Mouse (Mus musculus) kidney, embryonic 14.5 days (tissue): ENCODE measurements around the gene Hcn3. TPM values are rescaled to one million over a fixed set of nuclear protein-coding genes. Genes with fewer than 3 reads are reported as not detected.

Experiments
- ATAC-seq: fragments of 200-750 bp; cut with Nextera tagmentation; 2 replicates; pipeline ENCODE4 v1.8.0; 2017; ENCODE audit warnings: moderate number of reproducible peaks, mild to moderate bottlenecking, moderate TSS enrichment, moderate library complexity; ENCODE audit not compliant: low FRiP score, low TSS enrichment
- H3K27ac ChIP-seq: fragments of 300-500 bp; sonication (generic); 2 replicates; pipeline ENCODE4 v1.5.1; 2014; ENCODE audit warnings: low read depth, mild to moderate bottlenecking, low read length, moderate library complexity, mixed read lengths
- H3K27me3 ChIP-seq: fragments of 300-500 bp; sonication (generic); 2 replicates; pipeline ENCODE4 v1.6.1; 2014; ENCODE audit warnings: mild to moderate bottlenecking, low read length; ENCODE audit not compliant: control insufficient read depth, insufficient read depth
- H3K36me3 ChIP-seq: fragments of 300-500 bp; sonication (generic); 2 replicates; pipeline ENCODE4 v1.6.1; 2014; ENCODE audit warnings: low read length, mixed read lengths; ENCODE audit not compliant: control insufficient read depth, insufficient read depth
- H3K4me1 ChIP-seq: fragments of 300-500 bp; sonication (generic); 2 replicates; pipeline ENCODE4 v1.6.1; 2014; ENCODE audit warnings: low read length, mixed read lengths; ENCODE audit not compliant: control insufficient read depth, insufficient read depth
- H3K4me2 ChIP-seq: fragments of 300-500 bp; sonication (generic); replicated peaks from 2 replicates; pipeline ENCODE4 v1.6.1; 2014; ENCODE audit warnings: low read depth, mild to moderate bottlenecking, low read length
- H3K4me3 ChIP-seq: fragments of 300-500 bp; sonication (generic); 2 replicates; pipeline ENCODE4 v1.5.1; 2014; ENCODE audit warnings: mild to moderate bottlenecking, low read length
- H3K9ac ChIP-seq: fragments of 300-500 bp; sonication (generic); 2 replicates; pipeline ENCODE4 v1.6.1; 2014; ENCODE audit warnings: low read depth, mild to moderate bottlenecking, low read length, moderate library complexity
- H3K9me3 ChIP-seq: fragments of 300-500 bp; sonication (generic); 2 replicates; pipeline ENCODE4 v1.6.1; 2016; ENCODE audit warnings: low read length; ENCODE audit not compliant: control insufficient read depth
- WGBS: fragments of 180-500 bp; shearing (Covaris S2); extraction: QIAGEN DNeasy Blood & Tissue Kit; methylation state at CpG from one replicate; pipeline ENCODE4 v1.1.7; 2014; 5-methylcytosine and 5-hydroxymethylcytosine counted together
- polyA plus RNA-seq: library from polyadenylated mRNA; unstranded; fragments of >200 nt; fragmentation: Nextera tagmentation; extraction: Ambion mirVana; gene quantifications from 2 replicates; pipeline ENCODE4 v1.2.1, GENCODE M21; 2014

The Hcn3 gene
- polyA plus RNA-seq, 1 experiment from 2014 or later: 0.49 TPM

DNA sequence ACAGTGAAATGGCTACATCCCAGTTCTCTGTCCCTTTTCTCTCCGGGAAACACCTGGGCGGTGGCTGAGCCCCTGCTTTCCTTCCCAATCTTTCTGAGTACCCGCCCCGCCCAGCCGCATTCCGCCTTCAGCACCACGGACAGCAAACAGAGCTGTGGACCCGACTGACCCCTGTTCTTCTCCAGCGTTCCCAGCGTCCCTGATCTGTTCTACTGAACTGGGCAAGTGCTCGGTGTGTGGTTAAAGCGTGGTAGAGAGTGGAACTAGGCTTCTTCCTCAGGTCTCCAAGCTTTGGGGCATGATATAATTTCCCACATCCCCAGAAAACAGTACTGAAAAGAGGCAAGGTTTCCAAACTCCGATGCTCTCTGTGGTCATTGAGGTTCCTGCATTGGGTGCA, 785 bp downstream of the Hcn3 start:
- 0 out of 2 replicates have a peak, but pooled peaks have one; percentile 24 for ATAC-seq
- Histone ChIP-seq H3K9ac (no peak overlapping the region), H3K9me3 (no peaks in the 10 kb centered on the region), H3K27ac (no peak overlapping the region), H3K27me3 (peaks cover 7% of the 10 kb centered on the region; the same call in 1 of the 2 replicates), H3K4me3 (peak overlapping the region; percentile 56), H3K4me1 (peaks cover 12% of the 10 kb centered on the region; the same call in 1 of the 2 replicates), H3K36me3 (no peaks in the 10 kb centered on the region), H3K4me2 (peak overlapping the region; percentile 98)
- under 1% methylated on average over 13 of the region's 13 CpGs for WGBS

DNA sequence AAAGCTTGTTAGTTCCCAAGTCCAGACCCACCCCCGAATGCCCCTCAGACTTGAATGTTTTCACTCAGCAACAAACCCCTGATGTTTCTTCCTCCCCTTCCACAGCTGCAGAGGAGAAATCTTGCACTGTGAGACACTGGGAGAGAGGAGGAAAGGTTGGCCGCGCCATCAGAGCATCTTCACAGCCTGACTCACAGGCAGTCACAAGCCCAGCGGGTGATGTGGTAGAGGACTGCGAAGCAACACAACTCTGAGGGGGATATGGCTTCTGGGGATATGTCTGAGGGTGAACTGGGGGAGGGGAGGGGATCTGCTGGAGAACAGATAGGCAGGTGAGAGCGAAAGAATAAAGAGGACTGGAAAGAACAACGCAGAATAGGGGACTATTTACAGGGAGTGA, 1.3 kb downstream of the Hcn3 start:
- no peak overlapping the region for H3K9ac ChIP-seq
- H3K4me2 ChIP-seq: no peak overlapping the region
- H3K27ac ChIP-seq: no peak overlapping the region
- 16% methylated on average over 7 of the region's 7 CpGs for WGBS
- no peaks in the 10 kb centered on the region for H3K36me3 ChIP-seq
- H3K4me1 ChIP-seq: peaks cover 9% of the 10 kb centered on the region; the same call in 1 of the 2 replicates
- no peak for ATAC-seq
- no peak overlapping the region for H3K4me3 ChIP-seq
- peaks cover 7% of the 10 kb centered on the region; the same call in 1 of the 2 replicates for H3K27me3 ChIP-seq
- H3K9me3 ChIP-seq: no peaks in the 10 kb centered on the region

- no peak overlapping the region for H3K27ac ChIP-seq
- 89% methylated on average over 8 of the region's 8 CpGs for WGBS
- H3K4me1 ChIP-seq: peaks cover 9% of the 10 kb centered on the region; the same call in 1 of the 2 replicates
- ATAC-seq: no peak
- H3K4me3 ChIP-seq: no peak overlapping the region
- peaks cover 7% of the 10 kb centered on the region; the same call in 1 of the 2 replicates for H3K27me3 ChIP-seq
- H3K9me3 ChIP-seq: no peaks in the 10 kb centered on the region
- H3K4me2 ChIP-seq: no peak overlapping the region
- H3K9ac ChIP-seq: no peak overlapping the region
- H3K36me3 ChIP-seq: no peaks in the 10 kb centered on the region
Measured at GRCm38 (mm10) chr3:89156951-89157350, 3.0 kb downstream of the Hcn3 start.

- peaks cover 27% of the 10 kb centered on the region; the same call in 1 of the 2 replicates for H3K27me3 ChIP-seq
- no peak overlapping the region for H3K9ac ChIP-seq
- no peaks in the 10 kb centered on the region for H3K4me1 ChIP-seq
- H3K4me3 ChIP-seq: no peak overlapping the region
- 48% methylated on average over 17 of the region's 17 CpGs for WGBS
- H3K9me3 ChIP-seq: no peaks in the 10 kb centered on the region
- H3K4me2 ChIP-seq: no peak overlapping the region
- H3K36me3 ChIP-seq: no peaks in the 10 kb centered on the region
- no peak overlapping the region for H3K27ac ChIP-seq
- no peak for ATAC-seq
Measured at GRCm38 (mm10) chr3:89152084-89152835, 7.7 kb downstream of the Hcn3 start.

- H3K4me3 ChIP-seq: no peak overlapping the region
Measured at GRCm38 (mm10) chr3:89148567-89148966, 11.4 kb downstream of the Hcn3 start.

DNA sequence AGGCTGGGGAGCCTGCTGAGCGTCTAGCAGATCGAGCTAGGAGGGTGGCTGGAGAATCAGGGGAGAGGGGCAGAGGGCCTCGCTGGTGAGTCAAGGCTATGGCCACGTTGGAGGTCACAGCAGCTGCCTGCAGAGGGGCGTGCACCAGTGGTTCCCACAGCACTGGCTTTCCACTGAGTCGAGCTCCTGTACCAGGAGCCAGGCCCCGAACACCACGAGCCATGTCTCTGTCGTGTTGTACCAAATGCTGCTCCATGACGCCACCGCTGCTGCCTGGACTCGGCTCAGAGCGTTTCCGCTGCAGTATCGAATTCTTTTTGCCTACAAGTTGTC, 12.1 kb downstream of the Hcn3 start:
- Histone ChIP-seq H3K4me3 (peak overlapping the region; percentile 25), H3K9ac (peak overlapping the region; percentile 35; the same call in 1 of the 2 replicates), H3K27me3 (peaks cover 32% of the 10 kb centered on the region), H3K27ac (no peak overlapping the region), H3K9me3 (no peaks in the 10 kb centered on the region), H3K4me1 (no peaks in the 10 kb centered on the region), H3K4me2 (peak overlapping the region; percentile 46), H3K36me3 (no peaks in the 10 kb centered on the region)
- peak; percentile 10; the same call in 1 of the 2 replicates for ATAC-seq
- WGBS: 5% methylated on average over 15 of the region's 15 CpGs

More at GRCm38 (mm10) chr3:89148567-89148966, 11.4 kb downstream of the Hcn3 start:
- H3K27ac ChIP-seq: no peak overlapping the region
- H3K36me3 ChIP-seq: no peaks in the 10 kb centered on the region
- H3K4me2 ChIP-seq: no peak overlapping the region
- no peaks in the 10 kb centered on the region for H3K4me1 ChIP-seq
- H3K27me3 ChIP-seq: peaks cover 32% of the 10 kb centered on the region
- no peaks in the 10 kb centered on the region for H3K9me3 ChIP-seq
- no peak overlapping the region for H3K9ac ChIP-seq
- no peak for ATAC-seq
- whole genome bisulfite sequencing: 68% methylated on average over 14 of the region's 14 CpGs

DNA sequence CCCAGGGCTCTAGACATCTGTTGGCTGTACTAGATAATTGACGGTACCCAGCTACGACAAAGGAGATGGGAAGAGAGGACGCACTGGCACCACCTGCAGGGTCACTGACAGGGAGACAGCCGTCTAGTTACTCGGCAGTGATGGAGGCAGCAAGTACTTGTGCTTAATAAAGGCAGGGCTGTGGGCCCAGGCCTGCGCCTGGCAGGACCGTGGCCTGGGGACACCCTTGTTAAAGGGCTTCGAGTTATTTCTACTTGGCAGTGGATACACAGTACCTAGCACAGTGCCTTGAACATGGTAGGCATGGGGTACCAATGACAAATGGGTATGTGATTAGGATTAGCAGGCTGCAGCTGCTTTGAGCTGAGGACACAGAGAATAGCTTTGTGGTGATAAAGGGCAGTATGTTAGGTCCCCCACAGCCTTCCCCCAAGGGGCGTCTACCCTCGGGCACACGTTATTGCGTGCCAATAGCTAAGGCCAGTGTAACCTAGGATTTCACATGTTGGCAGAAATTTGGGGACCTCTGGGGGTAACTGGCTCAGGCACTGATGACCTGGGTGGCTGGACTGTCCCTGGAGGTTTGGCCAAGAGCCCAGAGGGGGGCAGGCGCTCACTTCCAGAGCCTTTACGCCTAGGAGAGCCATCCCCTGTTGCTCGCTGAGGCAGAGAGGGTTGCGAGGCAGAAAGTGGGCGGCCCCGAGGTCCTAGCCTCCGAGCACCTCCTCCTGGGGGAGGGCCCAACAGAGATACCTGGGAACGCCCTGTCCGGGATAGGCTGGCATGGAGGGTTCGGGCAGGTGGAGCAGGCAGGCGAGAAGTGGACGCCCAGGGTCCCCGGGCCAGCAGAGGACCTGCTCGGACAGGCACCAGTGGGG, 12.7 kb downstream of the Hcn3 start:
- H3K4me3 ChIP-seq: peak overlapping the region; percentile 25
- no peaks in the 10 kb centered on the region for H3K4me1 ChIP-seq
- H3K36me3 ChIP-seq: no peaks in the 10 kb centered on the region
- H3K4me2 ChIP-seq: peak overlapping the region; percentile 46
- H3K27ac ChIP-seq: no peak overlapping the region
- ATAC-seq: peak; percentile 81
- peaks cover 32% of the 10 kb centered on the region for H3K27me3 ChIP-seq
- 25% methylated on average over 26 of the region's 26 CpGs for WGBS
- no peaks in the 10 kb centered on the region for H3K9me3 ChIP-seq
- H3K9ac ChIP-seq: peak overlapping the region; percentile 35; the same call in 1 of the 2 replicates

DNA sequence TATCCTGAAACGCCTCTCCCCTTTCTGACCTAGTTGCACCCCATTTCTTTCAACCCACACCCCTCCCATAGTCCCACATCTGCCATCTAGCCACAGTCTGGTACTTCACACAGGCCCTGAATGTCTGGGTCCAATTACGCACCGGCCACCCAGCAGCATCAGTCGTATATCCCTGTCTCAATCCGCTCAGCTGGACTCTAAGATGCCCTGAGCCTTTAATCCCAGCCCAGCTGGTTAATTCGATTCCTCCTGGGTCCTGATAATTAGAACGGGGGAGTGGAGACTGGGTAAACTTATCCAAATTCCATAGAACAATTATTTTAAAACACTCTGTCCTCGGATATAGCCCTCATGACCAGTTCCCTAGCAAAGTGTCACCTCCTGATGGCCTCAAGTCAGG, 14.4 kb downstream of the Hcn3 start:
- Histone ChIP-seq H3K9ac (no peak overlapping the region), H3K4me3 (no peak overlapping the region), H3K27me3 (peaks cover 24% of the 10 kb centered on the region), H3K4me1 (no peaks in the 10 kb centered on the region), H3K36me3 (no peaks in the 10 kb centered on the region), H3K27ac (no peak overlapping the region), H3K9me3 (no peaks in the 10 kb centered on the region), H3K4me2 (no peak overlapping the region)
- WGBS: 50% methylated on average over 8 of the region's 8 CpGs
- no peak for ATAC-seq

DNA sequence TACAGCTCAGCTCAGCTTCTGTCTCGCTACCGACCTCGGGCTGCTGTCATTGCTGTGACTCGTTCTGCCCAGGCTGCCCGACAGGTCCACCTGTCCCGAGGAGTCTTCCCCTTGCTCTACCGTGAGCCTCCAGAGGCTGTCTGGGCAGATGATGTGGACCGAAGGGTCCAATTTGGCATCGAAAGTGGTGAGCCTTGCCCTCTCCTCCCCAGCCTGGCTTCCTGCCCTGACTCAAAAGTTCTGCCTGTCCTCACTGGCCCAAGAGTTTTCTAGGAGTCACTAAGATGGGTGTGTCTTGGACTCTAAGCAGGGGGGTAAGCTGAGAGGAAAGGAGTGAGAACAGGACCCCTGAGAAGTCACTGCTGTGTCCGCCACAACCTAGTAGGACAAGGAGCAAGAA, 15.2 kb downstream of the Hcn3 start:
- Histone ChIP-seq H3K27me3 (peaks cover 20% of the 10 kb centered on the region), H3K9me3 (no peaks in the 10 kb centered on the region), H3K4me3 (no peak overlapping the region), H3K4me1 (no peaks in the 10 kb centered on the region), H3K27ac (no peak overlapping the region), H3K4me2 (no peak overlapping the region), H3K9ac (no peak overlapping the region), H3K36me3 (no peaks in the 10 kb centered on the region)
- no peak for ATAC-seq
- WGBS: 75% methylated on average over 10 of the region's 10 CpGs
